Mouse (Mus musculus): ENCODE results near the gene Kcnk1.

- TF ChIP-seq NELFE (IDR thresholded peaks at IDR 0.05; ENCODE audit: low read depth, low read length) (no peak), CTCF (conservative IDR thresholded peaks at IDR 0.05 in 1 of 2, IDR thresholded peaks at IDR 0.05 in 1 of 2; ENCODE audit: low read depth in 2 of 2, low read length in 2 of 2) (no peak), MEF2A (IDR thresholded peaks at IDR 0.05; ENCODE audit: borderline replicate concordance, low read depth, low read length) (no peak), BHLHE40 (IDR thresholded peaks at IDR 0.05; ENCODE audit: low read depth, low read length) (no peak), POLR2A (IDR thresholded peaks at IDR 0.05; ENCODE audit: low read depth, low read length) (no peak)
These were observed 31.2 kb upstream of the Kcnk1 start for GRCm38 (mm10) chr8:125963807-125964211.

Measured in CH12.LX (cell line).